Mouse (Mus musculus): ENCODE results near the gene Gsto1. TPM values are rescaled to one million over a fixed set of nuclear protein-coding genes. Genes with fewer than 3 reads are reported as not detected.
"Not testable (repeated sequence)": the region's sequence is repeated elsewhere in the genome, so short reads cannot be mapped to it uniquely, and the experiment has no call there.

Gene Gsto1
- total RNA-seq (2021) = 100 to 1,000 TPM; 106 to 117 TPM

- intact Hi-C loops (cut with DNase I) = no loop called here
- peak; percentile 93 to 94 for DNase-seq
These were observed at the start of gene Gsto1 for GRCm38 (mm10) chr19:47854796-47855783. Gene Gsto1 (plus strand): TSS chr19:47854970.

DNA sequence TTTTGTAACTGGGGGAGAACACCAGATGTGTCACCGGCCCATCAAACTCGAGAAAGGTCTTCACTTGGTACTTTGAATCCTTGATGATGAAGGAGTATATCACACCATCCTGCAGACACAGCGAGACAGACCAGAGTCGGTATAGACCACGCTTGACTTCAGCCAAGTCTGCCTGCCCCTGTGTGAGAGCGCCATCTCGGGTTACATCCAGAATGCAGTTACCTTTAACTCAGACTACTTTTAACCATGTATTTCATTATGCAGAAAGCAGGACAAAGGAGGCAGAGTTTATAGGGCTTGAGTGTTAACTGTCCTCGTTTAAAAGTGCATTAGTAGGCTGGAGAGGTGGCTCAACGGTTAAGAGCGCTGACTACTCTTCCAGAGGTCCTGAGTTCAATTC is 42.7 kb upstream of the Gsto1 start:
- intact Hi-C loops (cut with DNase I) = no loop called here
- no peak for DNase-seq

GRCm38 (mm10) chr19:47814721-47815120 is 40.0 kb upstream of the Gsto1 start:
- DNase-seq = no peak
- intact Hi-C loops (cut with DNase I) = no loop called here

DNA sequence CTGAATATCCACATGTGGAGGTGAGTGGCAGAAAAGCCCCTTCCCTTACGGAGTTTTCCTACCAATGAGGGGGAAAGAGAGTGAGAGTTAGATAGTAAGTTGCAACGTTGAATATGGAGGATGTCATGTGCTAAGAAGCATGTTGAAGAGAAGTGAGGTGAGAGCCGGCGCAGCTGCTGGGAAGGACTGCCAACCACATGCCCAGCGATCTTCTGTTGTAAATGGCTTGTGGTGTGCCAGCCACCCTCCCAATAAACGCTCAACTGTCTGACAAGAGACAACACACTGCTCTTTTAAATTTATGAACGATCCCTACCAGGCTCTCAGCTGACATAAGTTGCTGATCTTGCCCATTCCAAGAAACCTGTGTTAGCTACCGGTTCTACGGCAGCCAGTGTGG is 37.1 kb upstream of the Gsto1 start:
- intact Hi-C loops (cut with DNase I) = no loop called here
- DNase-seq = no peak

- intact Hi-C loops (cut with DNase I) = loop anchor here (1.0 to 10.0 kb wide), 4 partner anchors 26 to 466 kb away; no protein-coding TSS in a partner anchor
- peak; percentile 79 to 89 for DNase-seq
These were observed 33.8 kb upstream of the Gsto1 start for GRCm38 (mm10) chr19:47820832-47821493.

GRCm38 (mm10) chr19:47821494-47821872 is 33.3 kb upstream of the Gsto1 start:
- intact Hi-C loops (cut with DNase I) = loop anchor here (1.0 to 10.0 kb wide), 4 partner anchors 27 to 467 kb away; no protein-coding TSS in a partner anchor
- no peak for DNase-seq

- intact Hi-C loops (cut with DNase I) = loop anchor here (10.0 kb wide), 1 partner anchor 467 kb away; no protein-coding TSS in a partner anchor
- DNase-seq = peak; percentile 16 to 25
These were observed 32.5 kb upstream of the Gsto1 start for GRCm38 (mm10) chr19:47822143-47822796.

- intact Hi-C loops (cut with DNase I) = loop anchor here (10.0 kb wide), 1 partner anchor 469 kb away; no protein-coding TSS in a partner anchor
- DNase-seq = no peak
These were observed 30.7 kb upstream of the Gsto1 start for GRCm38 (mm10) chr19:47824026-47824425.

GRCm38 (mm10) chr19:47829913-47830450 is 24.8 kb upstream of the Gsto1 start:
- DNase-seq = no peak
- intact Hi-C loops (cut with DNase I) = loop anchor here (10.0 kb wide), 1 partner anchor 475 kb away; no protein-coding TSS in a partner anchor

DNA sequence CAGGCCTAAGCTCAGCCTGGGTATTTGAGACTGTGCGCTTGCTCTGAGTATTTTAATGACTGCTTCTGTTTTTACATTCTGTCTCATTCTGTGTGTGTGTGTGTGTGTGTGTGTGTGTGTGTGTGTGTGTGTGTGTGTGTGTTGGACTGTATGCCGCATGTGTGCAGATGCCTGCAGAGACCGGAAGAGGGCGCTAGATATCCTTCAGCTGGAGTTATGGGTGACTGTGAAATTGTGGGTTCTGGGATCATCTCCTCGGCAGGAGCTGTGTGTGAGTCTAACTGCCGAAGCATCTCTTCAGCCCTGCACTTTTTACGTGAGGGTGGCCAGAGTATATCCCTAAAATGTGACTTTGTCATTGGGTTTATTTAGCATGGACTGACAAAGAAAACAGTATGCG is 23.7 kb upstream of the Gsto1 start:
- intact Hi-C loops (cut with DNase I) = no loop called here
- DNase-seq = no peak

- intact Hi-C loops (cut with DNase I) = no loop called here
These were observed 22.5 kb upstream of the Gsto1 start for GRCm38 (mm10) chr19:47832316-47832715.

GRCm38 (mm10) chr19:47834614-47835013 is 20.2 kb upstream of the Gsto1 start:
- DNase-seq = no peak
- intact Hi-C loops (cut with DNase I) = no loop called here

More at GRCm38 (mm10) chr19:47832316-47832715, 22.5 kb upstream of the Gsto1 start:
- no peak for DNase-seq

GRCm38 (mm10) chr19:47835776-47836175 is 19.0 kb upstream of the Gsto1 start:
- no peak for DNase-seq
- intact Hi-C loops (cut with DNase I) = no loop called here

DNA sequence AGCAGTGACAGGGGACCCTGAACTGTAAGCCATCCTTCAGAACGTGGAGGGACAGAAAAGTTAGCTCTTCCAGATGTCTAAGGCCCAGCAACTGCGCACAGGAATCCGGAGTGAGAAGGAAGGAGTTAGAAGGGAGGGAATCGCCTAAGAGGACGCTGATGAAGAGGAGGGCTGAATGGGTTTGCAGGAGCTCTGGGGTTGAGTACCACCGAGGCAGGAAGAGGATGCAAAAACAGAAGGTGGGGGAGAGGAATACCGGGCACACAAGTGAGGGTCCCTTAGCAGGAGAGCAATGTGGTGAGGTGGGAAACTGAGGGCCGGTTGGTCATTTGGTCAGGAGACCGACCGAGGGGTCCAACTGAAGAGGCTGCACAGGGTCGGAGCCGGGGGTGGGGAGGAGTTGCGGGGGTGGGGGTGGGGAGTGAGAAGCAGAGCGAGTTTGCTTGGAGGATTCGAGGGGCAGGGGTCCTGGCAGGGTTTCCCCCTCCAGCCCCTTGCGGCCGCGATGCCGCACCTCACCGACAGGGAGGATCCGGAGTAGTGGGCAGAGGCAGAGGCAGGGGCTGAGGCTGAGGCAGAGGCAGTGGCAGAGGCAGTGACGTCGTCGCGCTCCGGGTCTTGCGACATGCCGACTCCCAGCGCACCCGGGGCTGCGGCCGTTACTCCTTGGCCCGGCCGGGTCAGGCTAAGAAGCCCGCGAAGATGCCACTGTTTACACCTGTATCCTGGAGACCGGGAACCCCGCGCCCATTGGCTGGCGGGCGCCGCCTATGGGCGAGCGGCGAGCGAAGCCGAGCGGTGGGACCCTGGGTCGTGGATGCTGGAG is 17.9 kb upstream of the Gsto1 start:
- intact Hi-C loops (cut with DNase I) = no loop called here
- peak; percentile 57 to 72 for DNase-seq

- intact Hi-C loops (cut with DNase I) = no loop called here
- DNase-seq = no peak
These were observed 17.3 kb upstream of the Gsto1 start for GRCm38 (mm10) chr19:47837527-47837901.

GRCm38 (mm10) chr19:47841234-47841633 is 13.5 kb upstream of the Gsto1 start:
- intact Hi-C loops (cut with DNase I); DNase-seq: not testable (repeated sequence)

DNA sequence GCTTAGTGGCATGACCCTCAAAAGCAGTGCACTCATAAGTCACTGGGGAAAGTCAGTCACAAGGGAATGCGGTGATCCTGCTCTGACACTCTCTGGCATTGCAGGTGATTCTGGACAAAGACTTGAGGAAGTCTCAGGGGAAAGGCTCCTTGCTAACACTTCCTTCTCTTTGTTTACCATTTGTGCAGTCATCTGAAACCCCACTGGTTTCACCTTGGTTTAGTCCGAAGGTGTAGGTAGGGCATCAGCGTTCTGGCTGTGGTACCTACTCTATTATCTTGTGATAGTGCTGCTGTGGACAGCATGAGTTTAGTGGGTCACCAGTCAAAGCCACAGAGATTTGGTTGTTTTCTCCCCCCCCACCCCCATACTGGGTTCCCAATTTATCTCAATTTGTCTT is 5.0 kb upstream of the Gsto1 start:
- intact Hi-C loops (cut with DNase I) = no loop called here
- DNase-seq = no peak

GRCm38 (mm10) chr19:47852131-47852530 is 2.6 kb upstream of the Gsto1 start:
- DNase-seq; intact Hi-C loops (cut with DNase I): not testable (repeated sequence)

DNA sequence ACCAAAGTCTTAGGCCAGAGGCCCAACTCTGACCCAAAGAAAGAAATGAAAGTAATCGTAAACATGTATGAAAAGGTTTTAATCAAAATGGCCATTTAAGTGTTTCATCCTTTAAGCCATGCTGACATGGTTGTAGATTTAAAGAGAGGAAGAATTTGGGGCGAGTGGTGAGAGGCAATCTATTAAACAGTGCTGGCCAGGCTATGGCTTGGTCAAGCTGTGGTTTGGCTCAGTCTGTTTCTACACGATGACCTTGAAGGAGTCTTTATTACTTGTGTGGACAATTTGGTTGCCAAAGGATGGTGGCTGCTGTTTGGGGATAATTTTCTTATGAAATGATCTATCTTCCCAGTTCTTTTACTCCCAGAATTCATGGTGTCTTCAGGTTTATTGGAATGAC is 1.7 kb upstream of the Gsto1 start:
- no peak for DNase-seq
- intact Hi-C loops (cut with DNase I) = no loop called here
